ENCODE assay signal across 25 mouse cellular contexts in genomic region chr1:22546273-22546672, GRCm38 (mm10).
"Had no signal": no experiment of that assay in that cellular context is flagged by ENCODE, and none has a peak within 500 bp of the region (broad histone marks: within the 10 kb centered on the region; RNA-seq: fewer than 3 reads in every experiment).

No protein-coding gene starts in this region.

- H3K27ac ChIP-seq: gastrocnemius, adult 2 months; heart, embryonic 10.5 days; hindbrain, embryonic 13.5 days; intestine, embryonic 15.5 days; layer of hippocampus, adult 2 months; left cerebral cortex, adult 2 months; limb, embryonic 10.5 days; limb, embryonic 12.5 days; liver, embryonic 13.5 days; liver, embryonic 15.5 days had no signal

- H3K9me3 ChIP-seq: heart, embryonic 10.5 days; heart, embryonic 12.5 days; hindbrain, embryonic 13.5 days; intestine, embryonic 15.5 days; limb, embryonic 10.5 days; limb, embryonic 12.5 days; liver, embryonic 13.5 days; liver, embryonic 15.5 days had no signal

- ATAC-seq: inflammation-experienced regulatory T-cells, adult 6 months; intestine, embryonic 15.5 days; intestine, postnatal 0 days had no signal

- H3K27me3 ChIP-seq: heart, embryonic 12.5 days; hindbrain, embryonic 13.5 days; intestine, embryonic 15.5 days; limb, embryonic 12.5 days; liver, embryonic 13.5 days; liver, embryonic 15.5 days had no signal

- H3K36me3 ChIP-seq: heart, embryonic 10.5 days; heart, embryonic 12.5 days; hindbrain, embryonic 13.5 days; intestine, embryonic 15.5 days; limb, embryonic 10.5 days; limb, embryonic 12.5 days; liver, embryonic 13.5 days; liver, embryonic 15.5 days had no signal

- H3K4me1 ChIP-seq: heart, embryonic 10.5 days; heart, embryonic 12.5 days; hindbrain, embryonic 13.5 days; intestine, embryonic 15.5 days; limb, embryonic 10.5 days; limb, embryonic 12.5 days; liver, embryonic 13.5 days; liver, embryonic 15.5 days had no signal

- H3K4me2 ChIP-seq: heart, embryonic 12.5 days; hindbrain, embryonic 13.5 days; intestine, embryonic 15.5 days; limb, embryonic 12.5 days; liver, embryonic 11.5 days; liver, embryonic 13.5 days; liver, embryonic 15.5 days had no signal

- H3K9ac ChIP-seq: heart, embryonic 12.5 days; hindbrain, embryonic 13.5 days; intestine, embryonic 15.5 days; limb, embryonic 12.5 days; liver, embryonic 13.5 days; liver, embryonic 15.5 days had no signal

- DNase-seq: gastrocnemius, adult 2 months; gastrocnemius, postnatal 10 days; gastrocnemius, postnatal 25 days; heart, adult 18-20 months; heart, postnatal 10 days; heart, postnatal 4 days; kidney, adult 18-20 months; kidney, adult 8-10 months; kidney, postnatal 10 days; kidney, postnatal 25 days; kidney, postnatal 4 days; liver; liver, embryonic 13.5 days had no signal

- H3K4me3 ChIP-seq: gastrocnemius, adult 2 months; heart, embryonic 10.5 days; heart, embryonic 12.5 days; hindbrain, embryonic 13.5 days; intestine, embryonic 15.5 days; layer of hippocampus, adult 2 months; left cerebral cortex, adult 2 months; limb, embryonic 10.5 days; limb, embryonic 12.5 days; liver, embryonic 13.5 days; liver, embryonic 15.5 days had no signal
